Mouse (Mus musculus): ENCODE measurements around the gene Slc38a9. TPM values are rescaled to one million over a fixed set of nuclear protein-coding genes. Genes with fewer than 3 reads are reported as not detected.

Gene Slc38a9
- polyA plus RNA-seq, 1 experiment from 2014 or later: 30.8 TPM

- 80% methylated on average over 9 of the region's 9 CpGs for WGBS
- H3K4me3 ChIP-seq: no peak overlapping the region
- no peak for ATAC-seq (replicated peaks)
These were observed 76.6 kb downstream of the Slc38a9 start for GRCm38 (mm10) chr13:112737110-112737509.

GRCm38 (mm10) chr13:112738005-112738404 lies 77.5 kb downstream of the Slc38a9 start:
- Histone ChIP-seq H3K36me3 (replicated peaks) (no peaks in the 10 kb centered on the region), H3K27me3 (replicated peaks) (no peaks in the 10 kb centered on the region), H3K27ac (no peak overlapping the region), H3K4me3 (no peak overlapping the region), H3K4me2 (no peak overlapping the region), H3K9me3 (no peaks in the 10 kb centered on the region), H3K9ac (no peak overlapping the region), H3K4me1 (peaks cover 3% of the 10 kb centered on the region; the same call in 1 of the 2 replicates)
- 90% methylated on average over 16 of the region's 16 CpGs for WGBS
- no peak for ATAC-seq (replicated peaks)

More at GRCm38 (mm10) chr13:112737110-112737509, 76.6 kb downstream of the Slc38a9 start:
- Histone ChIP-seq H3K4me2 (no peak overlapping the region), H3K4me1 (peaks cover 2% of the 10 kb centered on the region; the same call in 1 of the 2 replicates), H3K27me3 (replicated peaks) (no peaks in the 10 kb centered on the region), H3K9me3 (no peaks in the 10 kb centered on the region), H3K9ac (no peak overlapping the region), H3K36me3 (replicated peaks) (no peaks in the 10 kb centered on the region), H3K27ac (no peak overlapping the region)

- no peak for ATAC-seq (replicated peaks)
- H3K4me3 ChIP-seq: no peak overlapping the region
- H3K27ac ChIP-seq: no peak overlapping the region
- no peaks in the 10 kb centered on the region for H3K36me3 ChIP-seq (replicated peaks)
- H3K27me3 ChIP-seq (replicated peaks): no peaks in the 10 kb centered on the region
- 81% methylated on average over 6 of the region's 6 CpGs for WGBS
- no peaks in the 10 kb centered on the region for H3K9me3 ChIP-seq
- H3K4me1 ChIP-seq: peaks cover 3% of the 10 kb centered on the region; the same call in 1 of the 2 replicates
- H3K9ac ChIP-seq: no peak overlapping the region
- H3K4me2 ChIP-seq: no peak overlapping the region
These were observed 79.5 kb downstream of the Slc38a9 start for GRCm38 (mm10) chr13:112740073-112740472.

- H3K4me2 ChIP-seq: no peak overlapping the region
- no peak for ATAC-seq (replicated peaks)
- no peak overlapping the region for H3K4me3 ChIP-seq
- H3K27ac ChIP-seq: no peak overlapping the region
- H3K4me1 ChIP-seq: peaks cover 3% of the 10 kb centered on the region; the same call in 1 of the 2 replicates
- H3K9ac ChIP-seq: no peak overlapping the region
- H3K36me3 ChIP-seq (replicated peaks): no peaks in the 10 kb centered on the region
- H3K9me3 ChIP-seq: no peaks in the 10 kb centered on the region
- WGBS: 54% methylated on average over 14 of the region's 14 CpGs
- H3K27me3 ChIP-seq (replicated peaks): no peaks in the 10 kb centered on the region
These were observed 81.7 kb downstream of the Slc38a9 start for GRCm38 (mm10) chr13:112742076-112742830.

- Histone ChIP-seq H3K4me1 (peaks cover 3% of the 10 kb centered on the region; the same call in 1 of the 2 replicates), H3K27ac (no peak overlapping the region), H3K36me3 (replicated peaks) (no peaks in the 10 kb centered on the region), H3K9ac (no peak overlapping the region), H3K4me3 (no peak overlapping the region), H3K9me3 (no peaks in the 10 kb centered on the region), H3K4me2 (no peak overlapping the region), H3K27me3 (replicated peaks) (no peaks in the 10 kb centered on the region)
- no peak for ATAC-seq (replicated peaks)
- 87% methylated on average over 4 of the region's 4 CpGs for WGBS
These were observed 83.1 kb downstream of the Slc38a9 start for GRCm38 (mm10) chr13:112743647-112744046.

- H3K9me3 ChIP-seq: no peaks in the 10 kb centered on the region
- no peaks in the 10 kb centered on the region for H3K36me3 ChIP-seq (replicated peaks)
- H3K27ac ChIP-seq: no peak overlapping the region
- peaks cover 3% of the 10 kb centered on the region; the same call in 1 of the 2 replicates for H3K4me1 ChIP-seq
- no peaks in the 10 kb centered on the region for H3K27me3 ChIP-seq (replicated peaks)
- ATAC-seq (replicated peaks): no peak
- no peak overlapping the region for H3K4me2 ChIP-seq
- no peak overlapping the region for H3K9ac ChIP-seq
- H3K4me3 ChIP-seq: no peak overlapping the region
- 88% methylated on average over 15 of the region's 15 CpGs for WGBS
These were observed 83.7 kb downstream of the Slc38a9 start for GRCm38 (mm10) chr13:112744061-112744849.

- Histone ChIP-seq H3K4me2 (no peak overlapping the region), H3K27me3 (replicated peaks) (no peaks in the 10 kb centered on the region)
- WGBS: 78% methylated on average over 5 of the region's 5 CpGs
These were observed 85.6 kb downstream of the Slc38a9 start for GRCm38 (mm10) chr13:112745936-112746694.

GRCm38 (mm10) chr13:112746695-112747055 lies 86.1 kb downstream of the Slc38a9 start:
- Histone ChIP-seq H3K9ac (no peak overlapping the region), H3K27me3 (replicated peaks) (no peaks in the 10 kb centered on the region), H3K4me2 (no peak overlapping the region), H3K4me1 (peaks cover 7% of the 10 kb centered on the region; the same call in 1 of the 2 replicates), H3K36me3 (replicated peaks) (no peaks in the 10 kb centered on the region), H3K27ac (no peak overlapping the region), H3K9me3 (no peaks in the 10 kb centered on the region), H3K4me3 (no peak overlapping the region)
- no peak for ATAC-seq (replicated peaks)
- 88% methylated on average over 10 of the region's 10 CpGs for WGBS

More at GRCm38 (mm10) chr13:112745936-112746694, 85.6 kb downstream of the Slc38a9 start:
- H3K27ac ChIP-seq: no peak overlapping the region
- H3K9ac ChIP-seq: no peak overlapping the region
- H3K36me3 ChIP-seq (replicated peaks): no peaks in the 10 kb centered on the region
- no peaks in the 10 kb centered on the region for H3K9me3 ChIP-seq
- peaks cover 3% of the 10 kb centered on the region; the same call in 1 of the 2 replicates for H3K4me1 ChIP-seq
- ATAC-seq (replicated peaks): no peak
- no peak overlapping the region for H3K4me3 ChIP-seq

GRCm38 (mm10) chr13:112747808-112748430 lies 87.4 kb downstream of the Slc38a9 start:
- no peak for ATAC-seq (replicated peaks)

GRCm38 (mm10) chr13:112748808-112749510 lies 88.4 kb downstream of the Slc38a9 start:
- Histone ChIP-seq H3K27me3 (replicated peaks) (no peaks in the 10 kb centered on the region), H3K9ac (no peak overlapping the region), H3K4me1 (peaks cover 8% of the 10 kb centered on the region; the same call in 1 of the 2 replicates), H3K27ac (no peak overlapping the region), H3K4me3 (no peak overlapping the region), H3K9me3 (no peaks in the 10 kb centered on the region), H3K36me3 (replicated peaks) (no peaks in the 10 kb centered on the region), H3K4me2 (no peak overlapping the region)
- no peak for ATAC-seq (replicated peaks)
- WGBS: 91% methylated on average over 11 of the region's 11 CpGs

More at GRCm38 (mm10) chr13:112747808-112748430, 87.4 kb downstream of the Slc38a9 start:
- Histone ChIP-seq H3K27me3 (replicated peaks) (no peaks in the 10 kb centered on the region), H3K9ac (no peak overlapping the region), H3K27ac (no peak overlapping the region), H3K4me3 (no peak overlapping the region), H3K4me2 (no peak overlapping the region), H3K36me3 (replicated peaks) (no peaks in the 10 kb centered on the region), H3K9me3 (no peaks in the 10 kb centered on the region), H3K4me1 (peaks cover 8% of the 10 kb centered on the region; the same call in 1 of the 2 replicates)
- 84% methylated on average over 6 of the region's 6 CpGs for WGBS

GRCm38 (mm10) chr13:112749881-112750280 lies 89.3 kb downstream of the Slc38a9 start:
- H3K4me3 ChIP-seq: no peak overlapping the region
- WGBS: 84% methylated on average over 2 of the region's 2 CpGs
- peaks cover 8% of the 10 kb centered on the region; the same call in 1 of the 2 replicates for H3K4me1 ChIP-seq
- ATAC-seq (replicated peaks): no peak
- H3K4me2 ChIP-seq: no peak overlapping the region
- H3K36me3 ChIP-seq (replicated peaks): no peaks in the 10 kb centered on the region
- H3K9me3 ChIP-seq: no peaks in the 10 kb centered on the region
- H3K27ac ChIP-seq: no peak overlapping the region
- H3K9ac ChIP-seq: no peak overlapping the region
- H3K27me3 ChIP-seq (replicated peaks): no peaks in the 10 kb centered on the region

Measured in midbrain, embryonic 15.5 days (tissue).